Mouse (Mus musculus) olfactory bulb, adult 2 months (tissue): ENCODE measurements at regions not wholly inside any gene's neighbourhood (a gene's known extent, or its start where the extent isn't known, plus 50 kb on each side); places are given as distances from the start of the nearest gene placed in this dataset.

Source experiments
- H3K27ac ChIP-seq: fragments of 200-500 bp; 2 replicates; pipeline ENCODE4 v1.5.1; 2012; ENCODE audit warnings: low read depth, low read length; ENCODE audit not compliant: insufficient read depth
- H3K4me1 ChIP-seq: fragments of 200-500 bp; 2 replicates; pipeline ENCODE4 v1.6.1; 2012; ENCODE audit warnings: low read length; ENCODE audit not compliant: control insufficient read depth, insufficient read depth
- H3K4me3 ChIP-seq: fragments of 200-500 bp; 2 replicates; pipeline ENCODE4 v1.5.1; 2012; ENCODE audit warnings: mild to moderate bottlenecking, low read depth, low read length, moderate library complexity; ENCODE audit not compliant: insufficient read depth
- CTCF ChIP-seq: fragments of 200-500 bp; IDR thresholded peaks from 2 replicates; pipeline ENCODE4 v1.5.1; 2012; ENCODE audit warnings: low read depth, mild to moderate bottlenecking, low read length, moderate library complexity; ENCODE audit not compliant: insufficient read depth
- POLR2A ChIP-seq: fragments of 200-500 bp; IDR thresholded peaks from 2 replicates; pipeline ENCODE4 v1.6.1; 2012; ENCODE audit warnings: mild to moderate bottlenecking, low read depth, low read length, moderate library complexity; ENCODE audit not compliant: insufficient read depth
- WGBS: fragments of 180-500 bp; shearing (Covaris S2); methylation state at CpG from one replicate; pipeline ENCODE4 v1.1.7; 2018; 5-methylcytosine and 5-hydroxymethylcytosine counted together

DNA sequence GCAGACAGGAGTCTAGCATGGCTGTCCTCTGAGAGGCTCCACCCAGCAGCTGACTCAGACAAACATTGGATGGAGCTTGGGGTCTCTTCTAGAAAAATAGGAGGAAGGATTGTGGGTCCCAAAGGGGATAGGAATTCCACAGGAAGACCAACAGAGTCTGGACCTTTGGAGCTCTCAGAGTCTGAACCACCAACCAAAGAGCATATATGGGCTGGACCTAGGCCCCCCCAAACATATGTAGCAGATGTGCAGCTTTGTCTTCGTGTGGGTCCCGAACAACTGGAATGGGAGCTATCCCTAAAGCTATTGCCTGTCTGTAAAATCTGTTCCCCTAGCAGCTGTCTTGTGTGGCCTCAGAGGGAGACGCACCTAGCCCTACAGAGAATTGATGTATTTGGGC, 50.1 kb upstream of the Cpm start:
- WGBS, result 88% methylated on average over 3 of the region's 3 CpGs
- Histone ChIP-seq H3K4me1 (no peaks in the 10 kb centered on the region; the same call in 1 of the 2 replicates), H3K27ac (no peak overlapping the region), H3K4me3 (no peak overlapping the region)
- TF ChIP-seq CTCF (no peak), POLR2A (no peak)

DNA sequence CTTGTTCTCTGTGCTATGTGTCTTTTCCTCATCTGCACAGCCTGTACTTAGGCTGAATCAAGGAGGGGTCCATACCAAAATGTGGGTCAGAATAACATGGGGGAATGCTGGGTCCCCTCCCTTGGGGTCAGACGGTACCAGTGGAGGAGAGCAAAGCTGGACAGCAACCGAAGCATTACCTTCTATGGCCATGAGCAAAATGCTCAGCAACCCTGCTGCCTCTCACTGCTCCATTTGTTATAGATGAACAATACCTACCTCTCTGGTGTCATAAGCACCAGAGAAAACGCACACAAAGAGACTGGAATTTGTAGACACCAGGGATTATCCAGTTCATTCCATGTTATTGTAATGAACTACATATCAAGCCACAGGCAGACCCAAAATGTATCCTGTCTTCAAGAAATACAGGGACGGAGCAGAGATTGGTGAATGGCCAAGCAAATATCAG, 50.6 kb upstream of the Cpm start:
- TF ChIP-seq POLR2A, result no peak
- no peak for TF ChIP-seq CTCF
- H3K27ac ChIP-seq, result no peak overlapping the region
- no peak overlapping the region for H3K4me3 ChIP-seq
- WGBS, result 93% methylated on average over 4 of the region's 4 CpGs
- no peaks in the 10 kb centered on the region; the same call in 1 of the 2 replicates for H3K4me1 ChIP-seq

DNA sequence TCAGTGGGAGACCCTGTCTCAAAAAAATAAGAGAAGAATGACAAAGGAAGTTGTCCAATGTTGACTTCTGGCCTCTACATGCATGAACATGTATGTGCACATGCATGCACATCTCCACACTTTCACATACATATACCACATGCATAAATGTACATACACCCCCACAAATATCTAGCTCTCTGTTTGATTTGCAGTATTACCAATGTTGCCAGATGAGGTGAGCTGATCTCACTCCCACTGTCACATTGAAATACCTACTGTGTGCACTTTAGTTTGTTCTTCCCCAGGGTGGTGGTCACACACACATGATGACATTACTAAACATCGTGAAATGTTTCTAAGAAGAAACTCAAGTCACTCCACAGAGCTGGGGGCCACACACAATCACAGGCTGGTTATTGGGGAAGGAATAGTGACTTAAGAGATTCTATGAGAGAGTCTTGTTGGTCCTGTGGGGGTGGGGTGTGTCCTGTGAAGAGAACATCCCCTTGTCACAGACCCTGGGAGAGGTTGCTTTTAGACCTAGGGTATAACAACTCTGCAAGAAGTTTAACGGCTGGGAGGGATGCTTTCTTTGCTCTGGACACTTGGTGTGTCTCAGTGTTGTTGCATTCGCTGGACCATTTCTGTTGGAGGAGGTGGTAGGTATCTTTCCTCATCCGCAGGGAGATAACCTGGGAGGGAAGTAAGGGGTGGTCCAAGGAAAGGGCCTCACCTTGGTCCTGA, 51.2 kb upstream of the Cpm start:
- 95% methylated on average over 4 of the region's 4 CpGs for WGBS
- Histone ChIP-seq H3K4me1 (no peaks in the 10 kb centered on the region; the same call in 1 of the 2 replicates), H3K27ac (no peak overlapping the region), H3K4me3 (no peak overlapping the region)
- TF ChIP-seq POLR2A (no peak), CTCF (no peak)

DNA sequence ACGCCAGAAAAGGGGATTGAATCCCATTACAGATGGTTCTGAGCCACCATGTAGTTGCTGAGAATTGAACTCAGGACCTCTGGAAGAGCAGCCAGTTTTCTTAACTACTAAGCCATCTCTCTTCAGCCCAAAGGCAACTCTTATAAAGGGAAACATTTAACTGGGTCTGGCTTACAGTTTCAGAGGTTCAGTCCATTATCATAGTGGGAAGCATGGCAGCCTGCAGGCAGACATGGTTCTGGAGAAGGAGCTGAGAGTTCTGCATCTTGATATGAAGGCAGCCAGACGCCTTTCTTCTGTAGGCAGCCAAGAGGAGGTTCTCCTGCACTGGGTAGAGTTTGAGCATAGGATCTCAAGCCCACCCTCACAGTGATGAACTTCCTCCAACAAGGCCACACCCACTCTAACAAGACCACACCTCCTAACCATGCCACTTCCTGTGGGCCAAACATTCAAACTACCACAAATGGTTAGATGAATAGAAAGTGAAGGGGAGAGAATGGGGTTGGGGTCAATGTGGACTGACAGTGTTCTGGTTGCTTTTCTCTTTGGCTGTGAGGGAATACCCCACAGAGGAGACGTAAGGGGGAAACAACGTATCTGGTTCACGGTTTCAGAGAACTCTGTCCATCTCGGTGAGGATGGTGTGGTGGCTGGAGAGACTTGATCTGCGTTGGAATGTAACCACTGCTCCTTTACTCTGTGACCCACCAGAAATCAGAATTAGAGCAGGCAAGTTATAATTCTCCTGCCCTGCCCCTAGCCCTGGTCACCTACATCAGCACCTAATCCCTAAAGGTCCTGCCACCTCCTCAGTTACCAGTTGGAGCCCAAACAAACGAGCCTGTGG, 52.2 kb upstream of the Cpm start:
- WGBS, result 90% methylated on average over 8 of the region's 8 CpGs
- H3K27ac ChIP-seq, result no peak overlapping the region
- H3K4me3 ChIP-seq, result no peak overlapping the region
- H3K4me1 ChIP-seq, result no peaks in the 10 kb centered on the region; the same call in 1 of the 2 replicates
- no peak for TF ChIP-seq CTCF
- no peak for TF ChIP-seq POLR2A

DNA sequence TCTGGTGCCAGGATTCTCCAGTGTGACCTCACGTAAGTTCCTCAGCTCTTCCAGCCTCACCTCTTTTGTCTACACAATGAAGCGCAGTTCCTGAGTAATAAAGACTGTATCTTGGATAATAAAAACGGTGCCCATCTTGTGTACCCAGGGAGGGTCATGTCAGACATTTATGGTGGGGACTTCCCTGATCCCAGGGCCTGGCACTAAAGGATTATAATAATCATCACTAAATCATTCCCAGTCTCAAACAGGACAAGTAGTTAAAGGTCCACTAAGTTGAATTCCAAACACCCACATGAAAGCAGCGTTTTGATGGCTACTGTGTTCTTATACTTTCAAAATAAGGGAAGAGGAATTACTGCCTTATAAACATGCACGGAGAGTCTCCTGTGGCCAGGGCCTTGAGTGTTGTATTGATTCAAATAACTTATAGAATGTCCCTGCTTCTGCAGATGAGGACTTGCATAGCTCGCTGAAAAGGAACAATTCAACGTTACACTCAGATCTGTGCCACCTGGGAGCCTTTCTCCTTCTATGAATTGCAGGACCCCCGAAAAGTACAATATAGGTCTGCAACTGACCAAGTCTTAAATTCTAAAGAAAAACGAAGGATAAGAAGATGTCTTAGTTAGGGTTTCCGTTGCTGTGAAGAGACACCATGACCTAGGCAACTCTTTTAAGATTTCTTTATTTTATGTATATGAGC, 53.0 kb upstream of the Cpm start:
- Histone ChIP-seq H3K4me3 (no peak overlapping the region), H3K27ac (no peak overlapping the region), H3K4me1 (peaks cover 4% of the 10 kb centered on the region)
- TF ChIP-seq POLR2A, result no peak
- no peak for TF ChIP-seq CTCF
- WGBS, result 95% methylated on average over 10 of the region's 10 CpGs

DNA sequence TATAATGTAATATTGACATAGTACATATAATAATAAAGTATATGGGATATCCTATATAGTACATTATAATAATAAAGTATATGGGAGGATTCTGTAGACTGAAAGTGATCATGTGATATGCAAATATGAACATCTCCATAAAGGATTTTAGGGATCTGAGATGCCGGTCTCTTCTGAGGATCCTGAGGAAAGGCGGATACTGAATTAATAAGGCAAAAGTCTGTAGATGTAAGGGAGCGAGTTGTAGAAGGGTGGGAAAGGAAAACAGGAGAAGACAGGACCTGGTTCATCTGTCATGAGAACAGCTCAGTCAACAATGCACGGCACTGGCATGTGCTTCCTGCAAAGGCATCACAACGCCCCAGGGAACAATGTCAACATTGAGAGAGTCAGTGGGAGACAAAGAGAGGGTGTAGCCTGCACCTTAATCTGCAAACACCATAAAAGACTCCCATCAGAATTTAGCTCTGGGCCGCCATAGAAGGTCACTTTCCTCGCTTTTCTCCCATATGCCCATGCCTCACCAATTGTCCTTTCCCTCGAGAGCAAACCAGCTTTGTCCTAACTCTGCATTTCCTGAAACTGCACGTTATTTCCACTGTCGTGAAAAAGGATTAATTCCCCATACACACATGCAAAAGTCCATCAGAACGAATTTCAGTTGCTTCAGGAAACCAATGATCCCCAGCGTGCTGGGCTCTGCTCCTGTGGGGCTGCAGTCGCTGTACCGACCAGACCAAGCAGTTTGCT, 53.7 kb upstream of the Cpm start:
- Histone ChIP-seq H3K27ac (no peak overlapping the region), H3K4me3 (no peak overlapping the region), H3K4me1 (peaks cover 8% of the 10 kb centered on the region)
- WGBS, result 72% methylated on average over 14 of the region's 14 CpGs
- no peak for TF ChIP-seq CTCF
- TF ChIP-seq POLR2A, result no peak

DNA sequence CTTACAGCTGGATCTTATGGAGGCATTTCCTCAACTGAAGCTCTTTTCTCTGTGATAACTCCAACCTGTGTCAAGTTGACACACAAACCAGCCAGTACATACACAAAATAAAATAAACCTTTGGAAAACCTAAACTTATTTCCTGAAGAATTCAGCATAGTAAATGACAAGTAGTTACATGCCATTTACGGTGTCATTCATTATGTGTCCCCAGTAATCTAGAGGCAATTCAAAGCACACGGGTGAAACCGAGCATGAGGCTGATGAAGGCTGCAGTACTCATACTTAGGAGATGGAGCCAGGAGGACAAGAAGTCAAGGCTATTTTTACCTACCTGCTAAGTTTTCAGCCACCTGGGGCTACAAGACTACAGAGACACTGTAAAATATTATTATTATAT, 54.4 kb upstream of the Cpm start:
- no peak overlapping the region for H3K27ac ChIP-seq
- no peak overlapping the region for H3K4me3 ChIP-seq
- H3K4me1 ChIP-seq, result peaks cover 8% of the 10 kb centered on the region
- TF ChIP-seq CTCF (no peak), POLR2A (no peak)
- 94% methylated on average over 3 of the region's 3 CpGs for WGBS

DNA sequence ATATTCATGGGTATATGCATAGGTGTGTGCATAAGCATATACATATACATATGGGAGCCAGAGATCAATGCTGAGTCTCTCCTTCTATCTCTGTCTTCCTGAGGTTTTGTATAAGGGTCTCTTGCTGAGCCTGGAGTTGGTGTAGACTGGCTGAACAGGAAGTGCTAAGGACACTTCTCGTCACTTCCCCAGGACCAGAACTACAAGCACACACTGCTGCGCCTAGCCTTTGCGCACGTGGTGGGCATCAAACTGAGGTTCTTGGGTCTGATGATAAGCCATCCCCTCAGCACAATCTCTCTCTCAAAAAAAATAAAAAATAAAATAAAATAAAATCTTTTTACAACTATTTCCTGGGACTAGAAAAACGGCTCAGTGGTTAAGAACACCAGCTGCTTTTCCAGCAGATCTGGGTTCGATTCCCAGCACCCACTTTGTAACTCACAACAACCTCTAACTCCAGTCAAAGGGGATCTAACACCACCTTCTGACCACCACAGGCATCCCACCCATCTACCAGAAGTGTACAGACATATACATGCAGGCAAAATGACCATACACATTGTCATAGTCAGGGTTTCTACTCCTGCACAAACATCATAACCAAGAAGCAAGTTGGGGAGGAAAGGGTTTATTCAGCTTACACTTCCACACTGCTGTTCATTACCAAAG, 55.1 kb upstream of the Cpm start:
- no peak overlapping the region for H3K27ac ChIP-seq
- H3K4me1 ChIP-seq, result peaks cover 8% of the 10 kb centered on the region
- no peak overlapping the region for H3K4me3 ChIP-seq
- WGBS, result 97% methylated on average over 6 of the region's 6 CpGs
- TF ChIP-seq POLR2A (no peak), CTCF (no peak)
